Mouse (Mus musculus) hindbrain, postnatal 0 days (tissue): ENCODE data around the gene Unc13a. TPM values are rescaled to one million over a fixed set of nuclear protein-coding genes. Genes with fewer than 3 reads are reported as not detected.
A peak's percentile ranks its signal among the peaks of the same experiment; 100 is the strongest.

ENCODE experiments used
- ATAC-seq: fragments of 200-750 bp; cut with Nextera tagmentation; 2 replicates; pipeline ENCODE4 v1.8.0; 2017; ENCODE audit warnings: mild to moderate bottlenecking, moderate TSS enrichment, moderate library complexity
- DNase-seq: peaks from one replicate; pipeline ENCODE4 v3.0.0-alpha.2; 2015; ENCODE audit warnings: low spot score
- H3K27ac ChIP-seq: fragments of 300-500 bp; sonication (generic); 2 replicates; pipeline ENCODE4 v1.5.1; 2014; ENCODE audit warnings: mild to moderate bottlenecking
- H3K27me3 ChIP-seq: fragments of 300-500 bp; sonication (generic); 2 replicates; pipeline ENCODE4 v1.6.1; 2014; ENCODE audit warnings: low read length, mixed read lengths; ENCODE audit not compliant: insufficient read depth
- H3K36me3 ChIP-seq: fragments of 300-500 bp; sonication (generic); 2 replicates; pipeline ENCODE4 v1.6.1; 2014; ENCODE audit warnings: low read length, mixed read lengths; ENCODE audit not compliant: insufficient read depth
- H3K4me1 ChIP-seq: fragments of 300-500 bp; sonication (generic); 2 replicates; pipeline ENCODE4 v1.6.1; 2014; ENCODE audit warnings: antibody characterized with exemption, low read length, mixed read lengths; ENCODE audit not compliant: insufficient read depth
- H3K4me2 ChIP-seq: fragments of 300-500 bp; sonication (generic); 2 replicates; pipeline ENCODE4 v1.6.1; 2014; ENCODE audit warnings: low read depth, mild to moderate bottlenecking, low read length, moderate library complexity, mixed read lengths
- H3K4me3 ChIP-seq: fragments of 300-500 bp; sonication (generic); 2 replicates; pipeline ENCODE4 v1.5.1; 2014; ENCODE audit warnings: low read length
- H3K9ac ChIP-seq: fragments of 300-500 bp; sonication (generic); replicated peaks from 2 replicates; pipeline ENCODE4 v1.6.1; 2014; ENCODE audit warnings: mild to moderate bottlenecking, low read length, moderate library complexity, mixed read lengths
- H3K9me3 ChIP-seq: fragments of 300-500 bp; sonication (generic); 2 replicates; pipeline ENCODE4 v1.6.1; 2016; ENCODE audit warnings: low read length, mixed read lengths
- CTCF ChIP-seq: IDR thresholded peaks from 2 replicates; pipeline ENCODE4 v1.5.1; 2016; ENCODE audit warnings: antibody characterized with exemption, control low read depth, low read depth
- WGBS: fragments of 180-500 bp; shearing (Covaris S2); extraction: QIAGEN DNeasy Blood & Tissue Kit; methylation state at CpG from one replicate; pipeline ENCODE4 v1.1.7; 2014; 5-methylcytosine and 5-hydroxymethylcytosine counted together
- polyA plus RNA-seq: library from polyadenylated mRNA; unstranded; fragments of >200 nt; fragmentation: Nextera tagmentation; extraction: Ambion mirVana; gene quantifications from 2 replicates; pipeline ENCODE4 v1.2.1, GENCODE M21; 2015
- total RNA-seq: library from RNA; depleted of rRNA; stranded (reverse); fragments of >200 nt; gene quantifications from 2 replicates; pipeline ENCODE4 v1.2.3, GENCODE M21; 2014

Gene Unc13a
- total and polyA plus RNA-seq, 2 experiments from 2014 or later: 16.9 to 81.4 TPM

DNA sequence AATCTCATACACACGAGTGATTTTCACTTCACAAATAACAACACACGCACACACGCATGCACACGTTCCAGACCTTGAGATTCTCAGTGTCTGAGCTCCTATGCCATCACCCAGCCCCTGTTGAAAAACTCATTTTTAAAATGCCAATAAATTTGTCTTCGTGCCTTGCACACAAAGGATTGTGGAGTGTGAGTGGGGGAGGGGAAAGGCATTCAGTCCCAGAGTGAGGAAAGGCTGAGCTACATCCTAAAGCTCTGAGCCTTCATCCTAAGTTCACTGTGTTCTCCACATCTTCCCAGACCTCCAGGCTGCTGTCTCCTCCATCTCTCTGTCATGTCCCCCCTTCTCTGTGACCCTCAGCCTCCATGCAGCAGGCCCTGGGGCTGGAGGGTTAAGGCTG is 4.3 kb downstream of the Unc13a start:
- 35% methylated on average over 5 of the region's 5 CpGs for WGBS
- ATAC-seq (no peak), DNase-seq (peak; percentile 43)
- no peaks in the 10 kb centered on the region for H3K27me3 ChIP-seq
- H3K9ac ChIP-seq: 0 out of 2 replicates have a peak overlapping the region, but pooled peaks have one; percentile 4
- no peak overlapping the region; the same call in 1 of the 2 replicates for H3K27ac ChIP-seq
- TF ChIP-seq CTCF: no peak
- H3K4me2 ChIP-seq: no peak overlapping the region; the same call in 1 of the 2 replicates
- H3K4me3 ChIP-seq: no peak overlapping the region
- peaks cover 33% of the 10 kb centered on the region for H3K4me1 ChIP-seq
- no peaks in the 10 kb centered on the region for H3K9me3 ChIP-seq
- H3K36me3 ChIP-seq: peaks cover 12% of the 10 kb centered on the region; the same call in 1 of the 2 replicates

DNA sequence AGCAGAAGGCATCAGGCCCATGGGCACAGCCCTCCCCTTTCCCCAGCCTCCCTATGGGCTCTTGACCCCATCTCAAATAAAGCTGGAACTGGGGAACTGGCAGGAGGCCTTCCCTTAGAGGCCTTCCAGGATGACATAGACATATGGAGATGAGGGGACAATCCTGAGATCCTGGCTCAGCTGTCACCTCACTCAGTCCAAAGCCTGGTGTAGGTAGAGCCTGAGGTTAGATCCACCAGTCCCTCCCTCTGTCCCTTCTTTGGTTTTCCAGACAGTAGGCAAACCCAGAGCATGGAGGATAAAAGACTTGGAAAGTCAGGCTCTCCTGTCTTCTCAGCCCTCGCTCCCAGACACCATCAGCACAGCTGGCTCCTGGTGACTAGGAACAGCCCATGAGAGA is 4.7 kb downstream of the Unc13a start:
- Histone ChIP-seq H3K27ac (no peak overlapping the region; the same call in 1 of the 2 replicates), H3K4me1 (peaks cover 29% of the 10 kb centered on the region), H3K4me2 (no peak overlapping the region), H3K36me3 (peaks cover 12% of the 10 kb centered on the region; the same call in 1 of the 2 replicates), H3K9me3 (no peaks in the 10 kb centered on the region), H3K9ac (no peak overlapping the region), H3K27me3 (no peaks in the 10 kb centered on the region), H3K4me3 (no peak overlapping the region)
- ATAC-seq (no peak), DNase-seq (no peak)
- no peak for TF ChIP-seq CTCF
- 20% methylated on average over 1 of the region's 1 CpGs for WGBS

DNA sequence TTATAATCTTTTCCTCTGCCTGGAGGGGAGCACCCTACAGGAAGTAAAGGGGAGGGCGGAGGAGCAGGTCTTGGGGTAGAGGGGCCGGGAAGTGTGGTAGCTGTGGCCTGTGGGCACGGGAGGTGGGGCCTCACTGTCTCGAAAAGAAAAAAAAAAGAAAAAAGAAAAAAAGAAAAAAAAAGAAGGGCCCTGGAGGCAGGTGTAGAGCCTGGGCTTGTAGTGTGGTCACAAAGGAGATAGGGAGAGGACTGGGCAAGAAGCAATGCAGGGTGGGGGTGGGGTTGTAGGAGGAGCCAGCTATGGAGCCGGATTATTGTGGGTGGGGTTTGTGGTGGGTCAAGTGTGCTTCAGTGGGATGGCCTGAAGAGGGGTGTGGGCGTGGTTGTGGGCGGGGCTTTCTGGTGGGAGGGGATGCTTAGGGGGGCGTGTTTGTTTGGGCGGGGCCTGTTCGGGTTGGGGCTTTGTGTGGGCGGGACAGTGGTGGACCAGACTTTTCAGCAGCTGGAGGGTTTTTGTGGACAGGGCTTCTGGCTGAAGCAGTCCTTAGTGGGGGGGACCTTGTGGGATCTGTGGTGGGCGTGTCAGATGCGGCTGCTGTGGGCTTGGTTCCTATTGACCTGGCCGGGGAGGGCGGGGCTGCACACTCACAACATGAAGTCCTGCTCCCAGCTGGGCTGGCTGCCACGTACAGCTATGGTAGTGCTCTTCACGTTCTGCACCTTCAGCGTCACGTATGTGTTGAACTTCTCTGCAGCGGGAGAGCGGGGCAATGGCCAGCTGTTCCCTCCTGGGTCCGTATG is 6.0 kb downstream of the Unc13a start:
- Histone ChIP-seq H3K9ac (no peak overlapping the region; the same call in 1 of the 2 replicates), H3K9me3 (no peaks in the 10 kb centered on the region), H3K4me1 (peaks cover 28% of the 10 kb centered on the region), H3K36me3 (peaks cover 12% of the 10 kb centered on the region; the same call in 1 of the 2 replicates), H3K27ac (no peak overlapping the region), H3K4me3 (no peak overlapping the region), H3K27me3 (no peaks in the 10 kb centered on the region), H3K4me2 (0 out of 2 replicates have a peak overlapping the region, but pooled peaks have one; percentile 21)
- TF ChIP-seq CTCF: no peak
- WGBS: 9% methylated on average over 21 of the region's 22 CpGs
- no peak for ATAC-seq
- peak; percentile 54 for DNase-seq

DNA sequence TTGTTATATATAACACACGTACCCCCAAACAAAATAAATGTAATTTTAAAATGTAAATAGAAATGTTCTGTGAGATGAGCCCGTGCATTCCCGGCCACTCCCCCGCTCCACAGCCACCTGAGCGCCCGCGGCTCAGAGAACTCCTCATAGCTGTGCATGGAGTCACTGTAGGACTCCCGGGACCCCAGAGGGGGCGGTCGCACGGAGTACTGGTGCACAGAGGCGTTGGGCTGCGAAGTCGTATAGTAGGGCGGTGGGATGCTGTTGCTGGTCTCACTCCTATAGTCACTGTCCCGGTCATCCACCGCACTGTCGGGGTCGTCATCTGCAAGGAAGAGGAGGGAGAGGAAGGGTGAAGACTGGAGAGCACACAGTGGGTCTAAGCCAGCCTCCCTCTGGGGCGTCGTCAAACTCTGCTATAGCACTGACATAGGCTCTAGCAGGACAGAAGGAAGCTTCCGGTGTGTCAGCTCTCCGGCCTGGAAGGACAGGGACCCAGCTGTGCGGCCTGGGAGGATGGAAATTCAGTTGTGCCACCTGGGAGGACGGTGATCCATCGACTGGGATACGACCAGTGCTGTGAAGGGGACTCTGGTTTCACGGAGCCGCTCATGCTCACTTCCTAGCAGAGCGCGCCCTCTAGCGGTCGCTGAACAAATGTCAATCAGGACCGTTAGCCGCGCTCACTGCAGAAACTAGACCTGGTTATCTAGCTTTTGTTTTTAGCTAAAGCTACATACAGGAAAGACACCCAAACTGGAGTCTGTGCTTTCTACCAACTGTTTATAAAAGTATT is 11.0 kb downstream of the Unc13a start:
- Histone ChIP-seq H3K4me3 (no peak overlapping the region), H3K4me1 (0 out of 2 replicates have a peak, but pooled peaks cover under 1% of the 10 kb centered on the region), H3K4me2 (no peak overlapping the region), H3K27ac (peak overlapping the region; percentile 20; the same call in 1 of the 2 replicates), H3K36me3 (peaks cover 17% of the 10 kb centered on the region; the same call in 1 of the 2 replicates), H3K27me3 (peaks cover 7% of the 10 kb centered on the region; the same call in 1 of the 2 replicates), H3K9me3 (no peaks in the 10 kb centered on the region), H3K9ac (no peak overlapping the region)
- ATAC-seq (peak; percentile 61), DNase-seq (peak; percentile 95)
- WGBS: 10% methylated on average over 36 of the region's 36 CpGs
- peak; percentile 97 for TF ChIP-seq CTCF

DNA sequence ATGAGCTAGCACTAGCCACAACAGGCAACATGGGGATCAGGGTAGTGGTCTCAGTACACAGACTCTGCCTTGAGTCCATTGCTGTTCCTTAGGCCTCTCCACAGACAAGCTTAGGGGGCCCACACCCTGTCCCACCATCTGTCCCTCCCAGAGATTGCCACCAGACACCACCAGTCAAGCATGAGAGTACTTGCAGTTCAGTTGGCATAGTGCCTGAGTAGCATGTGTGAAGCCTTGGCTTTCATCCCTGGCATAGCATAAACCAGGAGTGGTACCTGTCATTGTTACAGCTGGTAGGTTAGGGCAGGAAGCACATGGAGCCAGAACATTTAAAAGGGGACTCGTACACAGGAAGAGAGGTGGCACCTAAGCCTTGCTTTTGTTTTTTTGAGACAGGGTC is 11.8 kb downstream of the Unc13a start:
- WGBS: 37% methylated on average over 1 of the region's 1 CpGs
- Histone ChIP-seq H3K4me1 (no peaks in the 10 kb centered on the region), H3K27me3 (peaks cover 7% of the 10 kb centered on the region; the same call in 1 of the 2 replicates), H3K4me2 (no peak overlapping the region), H3K9me3 (no peaks in the 10 kb centered on the region), H3K27ac (peak overlapping the region; percentile 20; the same call in 1 of the 2 replicates), H3K4me3 (no peak overlapping the region), H3K36me3 (peaks cover 17% of the 10 kb centered on the region; the same call in 1 of the 2 replicates), H3K9ac (no peak overlapping the region)
- TF ChIP-seq CTCF: no peak
- ATAC-seq (peak; percentile 50), DNase-seq (peak; percentile 86)

DNA sequence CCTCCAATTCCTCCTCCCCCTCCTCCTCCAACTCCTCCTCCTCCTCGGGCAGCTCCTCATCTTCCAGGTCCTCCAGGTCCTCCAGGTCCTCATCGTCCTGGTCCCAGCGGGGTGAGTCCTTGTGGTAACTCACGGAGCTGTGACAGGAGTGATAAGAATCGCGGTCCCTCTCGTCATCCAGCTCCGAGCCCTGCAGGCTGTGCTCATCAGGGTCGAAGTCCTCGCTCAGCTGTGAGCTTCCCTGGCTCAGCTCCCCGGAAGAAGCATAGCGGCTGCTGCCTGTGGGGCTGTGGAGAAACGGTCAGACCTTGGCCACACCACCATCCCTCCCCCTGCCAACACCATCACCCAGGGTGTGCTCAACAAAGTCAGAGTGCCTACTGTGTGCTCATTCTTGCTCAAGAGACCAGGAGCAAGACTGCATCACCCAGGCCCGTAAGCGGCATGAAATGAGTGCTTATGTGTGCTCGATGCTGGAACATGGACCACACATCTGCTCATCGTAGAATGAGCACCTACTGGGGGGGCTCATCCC is 13.0 kb downstream of the Unc13a start:
- Histone ChIP-seq H3K36me3 (0 out of 2 replicates have a peak, but pooled peaks cover 15% of the 10 kb centered on the region), H3K9ac (no peak overlapping the region), H3K27me3 (peaks cover 7% of the 10 kb centered on the region), H3K4me2 (no peak overlapping the region), H3K27ac (no peak overlapping the region), H3K9me3 (no peaks in the 10 kb centered on the region), H3K4me3 (no peak overlapping the region), H3K4me1 (no peaks in the 10 kb centered on the region)
- 32% methylated on average over 17 of the region's 17 CpGs for WGBS
- no peak for ATAC-seq
- DNase-seq: no peak
- TF ChIP-seq CTCF: no peak
